Mouse (Mus musculus) bone marrow, adult 2 months (tissue): ENCODE results near the gene N4bp3. TPM values are rescaled to one million over a fixed set of nuclear protein-coding genes. Genes with fewer than 3 reads are reported as not detected.

Experiments
- H3K27ac ChIP-seq: fragments of 200-500 bp; 2 replicates; pipeline ENCODE4 v1.5.1; 2012; ENCODE audit warnings: low read depth, mild to moderate bottlenecking, control low read depth, inconsistent platforms, low read length; ENCODE audit not compliant: control insufficient read depth, poor library complexity, insufficient read depth
- H3K4me1 ChIP-seq: fragments of 200-500 bp; 2 replicates; pipeline ENCODE4 v1.6.1; 2011; ENCODE audit warnings: low read length; ENCODE audit not compliant: control insufficient read depth, insufficient read depth
- H3K4me3 ChIP-seq: fragments of 200-500 bp; replicated peaks from 2 replicates; pipeline ENCODE3; 2011; ENCODE audit warnings: mild to moderate bottlenecking, low read depth, low read length, control low read depth; ENCODE audit not compliant: control insufficient read depth
- CTCF ChIP-seq: fragments of 200-500 bp; IDR thresholded peaks from 2 replicates; pipeline ENCODE4 v1.5.1; 2011; ENCODE audit warnings: low read length, control low read depth; ENCODE audit not compliant: control insufficient read depth, insufficient read depth
- POLR2A ChIP-seq: fragments of 200-500 bp; IDR thresholded peaks from 2 replicates; pipeline ENCODE4 v1.6.1; 2011; ENCODE audit warnings: low read depth, mild to moderate bottlenecking, control low read depth, low read length, borderline replicate concordance; ENCODE audit not compliant: control insufficient read depth
- WGBS: fragments of 180-500 bp; shearing (Covaris S2); methylation state at CpG from one replicate; pipeline ENCODE4 v1.1.7; 2018; 5-methylcytosine and 5-hydroxymethylcytosine counted together
- polyA plus RNA-seq: library from polyadenylated mRNA; stranded (reverse); fragments of >200 nt; gene quantifications from 2 replicates; pipeline ENCODE4 v1.2.4, GENCODE M21; 2011; ENCODE audit warnings: low replicate concordance; ENCODE audit not compliant: missing spikeins, insufficient read depth, insufficient read length

N4bp3 gene
- polyA plus RNA-seq, 1 experiment: 5.7 TPM

DNA sequence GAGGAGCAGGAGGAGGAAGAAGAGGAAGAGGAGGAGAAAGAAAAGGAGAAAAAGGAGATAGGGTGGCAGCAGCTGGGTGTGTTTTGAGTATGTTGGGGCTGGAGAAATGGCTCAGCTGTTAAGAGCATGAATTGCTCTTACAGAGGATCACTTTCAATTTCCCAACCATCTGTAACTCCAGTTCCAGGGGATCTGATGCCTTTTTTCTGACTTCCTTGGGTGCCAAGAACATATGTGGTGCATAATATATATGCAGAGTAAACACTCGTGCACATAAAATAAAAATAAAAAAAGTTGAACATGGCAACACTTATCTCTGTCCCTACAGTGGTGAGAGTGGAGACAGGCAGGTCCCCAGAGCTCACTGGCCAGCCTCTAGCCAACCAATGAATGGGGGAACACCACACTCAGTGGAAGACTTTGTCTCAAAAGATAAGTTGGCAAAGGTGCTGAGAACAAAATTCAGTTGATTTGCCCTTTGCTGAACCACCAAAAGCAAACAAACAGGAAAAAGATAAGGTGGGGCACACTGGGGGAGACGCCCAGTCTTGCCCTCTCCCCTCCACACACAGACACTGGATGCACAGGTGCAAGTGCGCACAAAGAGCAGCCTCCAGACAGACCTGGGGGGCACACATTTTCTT lies 41.3 kb downstream of the N4bp3 start:
- TF ChIP-seq POLR2A: no peak
- Histone ChIP-seq H3K27ac (peak overlapping the region; percentile 45; the same call in 1 of the 2 replicates), H3K4me3 (no peak overlapping the region), H3K4me1 (no peaks in the 10 kb centered on the region; the same call in 1 of the 2 replicates)
- 51% methylated on average over 3 of the region's 3 CpGs for WGBS

- 6% methylated on average over 15 of the region's 15 CpGs for WGBS
- TF ChIP-seq CTCF (no peak), POLR2A (no peak; the same call in 1 of the 2 replicates)
- peak overlapping the region; percentile 79 for H3K4me3 ChIP-seq
- peak overlapping the region; percentile 74 for H3K27ac ChIP-seq
- H3K4me1 ChIP-seq: no peaks in the 10 kb centered on the region; the same call in 1 of the 2 replicates
Observed at GRCm38 (mm10) chr11:51607096-51607738, 43.4 kb downstream of the N4bp3 start.

DNA sequence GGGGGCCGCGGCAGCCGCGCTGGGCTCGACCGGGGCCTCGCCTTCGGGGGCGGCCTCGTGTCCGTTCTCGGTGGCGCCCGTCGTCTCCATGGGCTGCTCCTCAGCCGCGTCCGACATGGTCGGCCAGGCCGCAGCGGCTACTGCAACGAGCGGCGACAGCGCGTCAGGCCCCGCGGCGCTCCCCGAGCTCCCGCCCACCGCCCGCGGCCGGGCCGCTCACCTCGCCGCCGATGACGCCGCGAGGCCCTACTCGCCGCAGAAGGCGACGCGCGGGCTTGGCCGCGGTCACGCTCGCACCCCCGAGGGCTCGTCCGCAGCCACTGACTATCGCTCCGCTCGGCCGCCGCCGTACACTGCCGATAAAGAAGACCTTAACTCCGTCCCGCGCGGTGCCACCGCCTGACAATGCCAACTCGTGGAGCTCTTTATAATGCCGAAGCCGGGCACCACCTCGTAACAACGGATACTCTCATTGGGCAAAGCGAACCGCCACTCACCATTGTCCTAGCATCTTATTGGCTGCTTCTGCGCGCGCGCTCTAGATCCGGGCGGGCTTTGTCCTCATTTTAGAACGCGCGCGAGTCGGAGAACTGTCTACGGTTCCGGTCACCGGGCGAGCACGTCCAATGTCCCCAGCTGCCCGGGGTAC lies 44.1 kb downstream of the N4bp3 start, which contains the start of gene Hnrnpab:
Hnrnpab (minus strand) TSS at position 401 of the 649 bp plus-strand sequence.
- no peaks in the 10 kb centered on the region; the same call in 1 of the 2 replicates for H3K4me1 ChIP-seq
- H3K4me3 ChIP-seq: peak within 1 kb of the TSS; percentile 79
- H3K27ac ChIP-seq: peak within 1 kb of the TSS; percentile 95
- TF ChIP-seq CTCF (no peak), POLR2A (peak; percentile 100)
- under 1% methylated on average over 91 of the region's 91 CpGs for WGBS

- peak; percentile 66; the same call in 1 of the 2 replicates for TF ChIP-seq POLR2A
- no peak for TF ChIP-seq CTCF
- WGBS: under 1% methylated on average over 81 of the region's 81 CpGs
- Histone ChIP-seq H3K4me1 (no peaks in the 10 kb centered on the region; the same call in 1 of the 2 replicates), H3K4me3 (peak overlapping the region; percentile 79), H3K27ac (peak overlapping the region; percentile 95)
Observed at GRCm38 (mm10) chr11:51605602-51606446, 44.8 kb downstream of the N4bp3 start.

DNA sequence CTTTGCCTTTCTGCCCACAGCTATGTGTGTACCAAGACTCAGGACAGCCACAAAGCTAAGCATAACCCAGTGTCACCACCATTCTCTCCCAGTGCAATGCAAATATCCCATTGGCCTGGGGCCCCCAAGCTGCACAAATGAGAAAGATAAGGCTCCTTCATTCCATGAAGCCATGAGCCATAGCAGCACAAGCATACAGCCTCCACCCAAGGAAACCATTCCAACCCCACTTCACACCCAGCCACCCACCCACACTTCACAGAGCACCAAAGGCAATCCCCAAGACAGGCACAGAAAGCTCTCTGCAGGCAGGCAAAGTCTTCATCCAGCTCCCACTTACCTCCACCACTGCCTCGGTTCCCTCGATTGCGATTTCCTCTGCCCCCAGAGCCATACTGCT lies 48.4 kb downstream of the N4bp3 start:
- WGBS: 83% methylated on average over 3 of the region's 3 CpGs
- H3K27ac ChIP-seq: no peak overlapping the region; the same call in 1 of the 2 replicates
- no peak for TF ChIP-seq POLR2A
- TF ChIP-seq CTCF: no peak
- H3K4me1 ChIP-seq: no peaks in the 10 kb centered on the region
- H3K4me3 ChIP-seq: no peak overlapping the region

DNA sequence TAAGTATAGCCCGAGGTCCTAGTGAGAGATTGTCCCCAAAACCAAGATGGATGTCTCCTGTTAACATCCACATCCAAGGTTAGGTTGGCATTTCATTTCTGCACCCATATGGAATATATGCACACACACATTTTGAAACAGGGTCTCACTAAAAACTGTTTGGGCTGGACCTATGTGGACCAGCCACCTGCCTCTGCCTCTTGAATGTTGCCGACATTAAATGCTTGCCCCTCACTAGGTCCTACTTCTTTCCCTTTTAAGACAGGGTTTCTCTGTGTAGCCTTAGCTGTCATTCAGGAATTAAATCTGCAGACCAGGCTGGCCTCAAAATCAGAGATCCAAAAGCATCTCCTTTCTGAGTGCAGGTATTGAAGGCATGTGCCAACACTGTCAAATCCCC lies 53.1 kb downstream of the N4bp3 start:
- no peak for TF ChIP-seq CTCF
- TF ChIP-seq POLR2A: no peak
- WGBS: 72% methylated on average over 2 of the region's 2 CpGs
- no peak overlapping the region for H3K4me3 ChIP-seq

DNA sequence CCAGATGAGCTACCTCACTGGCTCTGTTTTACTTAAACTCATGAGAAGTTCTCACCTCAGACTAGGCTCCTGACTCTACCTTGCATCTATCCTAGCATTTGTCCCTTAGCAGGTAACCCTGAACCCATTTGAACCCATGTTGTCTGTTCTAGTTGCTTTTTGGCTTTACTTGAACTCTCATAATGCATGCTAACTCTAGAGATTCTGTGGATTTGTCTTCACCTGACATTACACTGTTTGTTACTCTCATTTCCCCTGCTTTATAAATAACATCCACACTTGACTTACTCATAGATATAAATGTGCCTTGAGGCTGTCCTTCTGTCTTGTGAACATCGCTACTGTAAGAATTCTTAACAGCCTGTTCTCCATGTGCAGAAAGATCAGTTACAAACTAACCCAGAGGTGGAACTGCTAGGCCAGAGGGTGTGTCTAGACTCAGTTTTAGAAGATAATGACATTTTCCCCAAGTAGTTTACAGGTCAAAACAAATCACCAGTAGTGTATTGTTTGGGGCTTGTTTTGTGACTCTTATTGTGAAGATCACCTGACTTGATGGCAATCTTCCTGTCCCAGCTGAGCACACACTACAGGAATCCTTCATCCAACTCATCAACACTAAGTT lies 55.1 kb downstream of the N4bp3 start:
- TF ChIP-seq CTCF (no peak), POLR2A (no peak)
- H3K27ac ChIP-seq: no peak overlapping the region
- WGBS: 67% methylated on average over 1 of the region's 1 CpGs
- H3K4me3 ChIP-seq: no peak overlapping the region
- no peaks in the 10 kb centered on the region for H3K4me1 ChIP-seq

More for the DNA sequence above, 53.1 kb downstream of the N4bp3 start:
- Histone ChIP-seq H3K4me1 (no peaks in the 10 kb centered on the region), H3K27ac (no peak overlapping the region)
